Mouse (Mus musculus) cerebellum, adult 2 months (tissue): ENCODE data around the gene Erlec1. TPM values are rescaled to one million over a fixed set of nuclear protein-coding genes. Genes with fewer than 3 reads are reported as not detected.
A peak's percentile ranks its signal among the peaks of the same experiment; 100 is the strongest.

Experiments
- DNase-seq, 2 experiments: peaks; one replicate each; pipeline ENCODE4 v3.0.0; 2021
- H3K27ac ChIP-seq: fragments of 200-500 bp; 2 replicates; pipeline ENCODE4 v1.5.1; 2012; ENCODE audit warnings: low read length, control low read depth, inconsistent platforms; ENCODE audit not compliant: insufficient read depth
- H3K27me3 ChIP-seq: fragments of 200-500 bp; 2 replicates; pipeline ENCODE4 v1.6.1; 2012; ENCODE audit warnings: inconsistent platforms, mild to moderate bottlenecking, low read length, moderate library complexity; ENCODE audit not compliant: control insufficient read depth, insufficient read depth
- H3K4me1 ChIP-seq: fragments of 200-500 bp; 2 replicates; pipeline ENCODE4 v1.6.1; 2011; ENCODE audit warnings: low read length; ENCODE audit not compliant: control insufficient read depth, insufficient read depth
- H3K4me3 ChIP-seq: fragments of 200-500 bp; replicated peaks from 2 replicates; pipeline ENCODE3; 2011; ENCODE audit warnings: mild to moderate bottlenecking, low read depth, low read length, control low read depth; ENCODE audit not compliant: insufficient read depth
- CTCF ChIP-seq: fragments of 200-500 bp; IDR thresholded peaks from 2 replicates; pipeline ENCODE4 v1.5.1; 2011; ENCODE audit warnings: low read depth, mild to moderate bottlenecking, control low read depth, low read length, moderate library complexity, borderline replicate concordance; ENCODE audit not compliant: insufficient read depth
- POLR2A ChIP-seq: fragments of 200-500 bp; IDR thresholded peaks from 2 replicates; pipeline ENCODE4 v1.6.1; 2011; ENCODE audit warnings: low read length, control low read depth, borderline replicate concordance; ENCODE audit not compliant: insufficient read depth
- WGBS: fragments of 180-500 bp; shearing (Covaris S2); methylation state at CpG from one replicate; pipeline ENCODE4 v1.1.7; 2018; 5-methylcytosine and 5-hydroxymethylcytosine counted together
- polyA plus RNA-seq: library from polyadenylated mRNA; depleted of rRNA; stranded (reverse); fragments of >200 nt; gene quantifications from 2 replicates; pipeline ENCODE4 v1.2.3, GENCODE M21; 2012

Gene Erlec1
- polyA plus RNA-seq, 1 experiment, result 40.7 TPM

DNA sequence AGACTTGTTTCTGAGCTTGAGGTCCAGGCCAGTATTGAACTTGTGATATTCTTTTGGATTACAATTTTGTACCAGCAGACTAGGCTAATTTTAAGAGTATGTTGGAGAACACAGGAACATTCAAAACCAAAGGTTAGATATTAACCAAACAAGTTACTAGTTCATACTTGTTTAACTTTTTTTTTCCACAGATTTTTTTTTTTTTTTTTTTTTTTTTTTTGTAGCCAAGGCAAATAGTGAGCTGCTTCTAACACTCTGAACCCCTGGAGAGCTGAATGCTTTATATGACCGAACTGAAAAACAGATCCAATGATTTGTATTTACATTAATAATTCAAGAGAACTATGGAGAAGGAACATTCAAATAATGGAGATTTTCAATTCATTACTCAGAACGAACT lies 31.1 kb upstream of the Erlec1 start:
- Histone ChIP-seq H3K4me3 (no peak overlapping the region), H3K4me1 (peaks cover 3% of the 10 kb centered on the region; the same call in 1 of the 2 replicates), H3K27ac (no peak overlapping the region), H3K27me3 (no peaks in the 10 kb centered on the region)
- no peak for TF ChIP-seq CTCF
- no peak for TF ChIP-seq POLR2A
- WGBS, result 31% methylated on average over 2 of the region's 2 CpGs
- DNase-seq, result no peak

DNA sequence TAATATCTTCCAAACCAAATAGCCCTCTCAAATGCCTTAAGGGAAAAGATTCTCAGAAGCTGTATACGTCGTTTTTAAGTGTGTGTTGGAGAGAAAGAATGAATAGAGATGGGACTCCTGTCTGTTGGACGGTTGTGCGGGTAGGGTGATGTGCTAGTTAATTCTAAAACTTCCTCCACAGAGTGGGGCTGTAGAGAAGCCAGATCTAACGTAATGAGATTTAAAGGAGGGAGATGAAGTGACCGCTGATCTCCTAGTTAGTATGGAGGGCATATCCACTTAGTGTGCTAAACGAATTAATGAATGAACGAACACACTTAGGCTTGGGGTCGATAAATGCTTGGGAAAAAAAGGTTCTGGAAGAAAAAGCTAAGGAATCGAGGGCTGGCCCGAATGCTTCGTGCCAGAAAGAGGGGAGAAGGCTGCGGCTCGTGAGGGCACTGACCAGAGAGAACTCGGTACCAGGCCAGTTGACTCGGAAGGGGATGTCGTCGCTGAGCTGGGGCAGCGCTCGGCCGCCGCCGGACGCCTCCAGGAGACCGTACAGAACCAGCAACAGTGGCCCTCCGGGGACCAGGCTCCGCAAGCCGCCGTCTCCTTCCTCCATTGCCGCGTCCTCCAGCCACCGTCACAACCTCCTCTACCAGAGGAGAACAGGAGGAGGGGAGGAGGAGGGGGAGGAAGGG lies 523 bp downstream of the Erlec1 start:
- WGBS, result under 1% methylated on average over 31 of the region's 32 CpGs
- H3K4me3 ChIP-seq, result peak overlapping the region; percentile 88
- no peaks in the 10 kb centered on the region for H3K4me1 ChIP-seq
- H3K27ac ChIP-seq, result peak overlapping the region; percentile 86
- DNase-seq, result peak; percentile 61 to 75
- TF ChIP-seq CTCF (no peak), POLR2A (no peak)
- no peaks in the 10 kb centered on the region for H3K27me3 ChIP-seq

DNA sequence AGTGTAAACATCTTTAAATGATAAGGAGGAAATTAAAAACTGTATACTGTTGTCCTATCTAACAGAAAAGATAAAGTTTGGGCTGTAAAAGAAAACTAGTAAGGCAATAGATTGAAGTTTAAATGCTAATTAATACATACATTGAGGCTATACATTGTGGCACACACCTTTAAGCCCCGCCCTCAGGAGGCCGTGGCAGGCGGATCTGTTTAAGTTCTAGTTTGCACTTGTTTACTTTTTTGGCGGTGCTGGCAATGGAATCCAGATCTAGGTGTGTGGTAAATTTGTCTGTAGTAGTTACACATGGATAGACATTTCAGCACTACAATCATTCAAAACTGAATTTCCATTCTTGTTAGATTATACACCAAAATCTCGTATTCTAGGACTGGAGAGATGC lies 1.3 kb downstream of the Erlec1 start:
- no peak overlapping the region for H3K27ac ChIP-seq
- H3K4me1 ChIP-seq, result no peaks in the 10 kb centered on the region
- no peak overlapping the region for H3K4me3 ChIP-seq
- DNase-seq, result peak in 1 of 2 experiments; percentile 7
- 53% methylated on average over 5 of the region's 5 CpGs for WGBS
- TF ChIP-seq POLR2A (no peak), CTCF (no peak)
- no peaks in the 10 kb centered on the region for H3K27me3 ChIP-seq

DNA sequence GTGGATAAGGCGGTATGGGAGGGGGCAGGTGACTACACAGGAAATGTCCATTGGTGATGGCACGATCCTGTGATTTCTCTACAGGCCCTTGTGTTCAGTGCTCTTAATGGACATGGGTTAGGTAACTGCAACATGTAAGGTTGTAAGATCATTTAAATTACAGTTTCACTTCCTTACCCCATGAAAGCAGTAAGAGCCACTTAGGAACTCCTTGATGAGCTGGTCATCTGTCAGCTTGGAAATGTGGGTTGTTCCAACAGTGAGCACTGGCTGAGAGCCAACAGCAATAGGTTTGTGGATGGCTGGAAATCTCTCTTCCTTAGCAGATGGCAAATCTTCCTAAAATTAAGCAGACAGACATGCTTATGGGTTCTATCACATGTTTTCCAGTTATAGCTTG lies 10.6 kb downstream of the Erlec1 start:
- DNase-seq, result peak; percentile 77 to 89
- H3K4me3 ChIP-seq, result no peak overlapping the region
- WGBS, result 59% methylated on average over 2 of the region's 2 CpGs
- H3K27ac ChIP-seq, result no peak overlapping the region
- TF ChIP-seq CTCF, result no peak
- TF ChIP-seq POLR2A, result no peak
- no peaks in the 10 kb centered on the region for H3K27me3 ChIP-seq
- peaks cover 6% of the 10 kb centered on the region; the same call in 1 of the 2 replicates for H3K4me1 ChIP-seq

DNA sequence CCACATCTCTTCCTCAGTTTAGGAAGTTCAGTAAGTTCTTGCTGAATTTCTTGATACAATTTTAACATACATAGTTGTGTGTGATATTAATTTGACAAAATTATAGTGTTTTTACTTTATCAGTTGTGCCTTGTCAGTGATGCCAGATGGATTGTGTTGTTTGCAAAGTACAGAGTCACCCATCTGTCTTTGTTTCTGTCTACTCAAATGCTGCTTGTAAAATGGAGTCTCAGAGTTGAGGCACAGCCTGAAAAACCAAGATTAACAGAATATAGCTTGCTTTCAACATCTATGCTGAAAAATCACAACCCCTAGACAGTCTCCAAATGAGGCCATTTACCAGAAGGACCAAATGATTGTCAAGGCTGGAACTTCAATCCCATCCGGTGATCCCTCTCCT lies 25.6 kb downstream of the Erlec1 start:
- Histone ChIP-seq H3K4me1 (no peaks in the 10 kb centered on the region), H3K27me3 (no peaks in the 10 kb centered on the region), H3K4me3 (no peak overlapping the region), H3K27ac (no peak overlapping the region)
- WGBS, result 93% methylated on average over 1 of the region's 1 CpGs
- TF ChIP-seq POLR2A, result no peak
- DNase-seq, result no peak

DNA sequence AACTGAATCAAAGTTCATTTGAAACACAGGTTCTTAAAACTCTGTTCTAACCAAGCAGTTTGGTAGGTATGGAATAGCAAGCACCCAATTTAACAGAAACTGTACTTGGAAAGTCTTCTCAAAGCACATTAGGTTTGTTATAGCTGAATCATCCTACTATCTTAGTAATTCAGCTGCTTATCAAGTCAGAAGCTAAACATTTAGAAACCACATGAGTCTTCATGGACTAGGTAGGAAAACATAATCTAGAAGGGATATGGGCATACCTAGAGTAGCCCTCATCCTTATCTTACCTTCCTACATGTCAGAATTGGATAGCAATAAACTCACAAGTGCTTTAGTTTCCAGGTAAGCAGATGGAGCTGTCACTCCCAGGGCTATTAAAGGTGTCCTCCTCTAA lies 26.1 kb downstream of the Erlec1 start:
- no peak overlapping the region for H3K27ac ChIP-seq
- H3K4me1 ChIP-seq, result no peaks in the 10 kb centered on the region
- H3K4me3 ChIP-seq, result no peak overlapping the region
- DNase-seq, result no peak
- no peaks in the 10 kb centered on the region for H3K27me3 ChIP-seq
- TF ChIP-seq POLR2A (no peak), CTCF (no peak)

DNA sequence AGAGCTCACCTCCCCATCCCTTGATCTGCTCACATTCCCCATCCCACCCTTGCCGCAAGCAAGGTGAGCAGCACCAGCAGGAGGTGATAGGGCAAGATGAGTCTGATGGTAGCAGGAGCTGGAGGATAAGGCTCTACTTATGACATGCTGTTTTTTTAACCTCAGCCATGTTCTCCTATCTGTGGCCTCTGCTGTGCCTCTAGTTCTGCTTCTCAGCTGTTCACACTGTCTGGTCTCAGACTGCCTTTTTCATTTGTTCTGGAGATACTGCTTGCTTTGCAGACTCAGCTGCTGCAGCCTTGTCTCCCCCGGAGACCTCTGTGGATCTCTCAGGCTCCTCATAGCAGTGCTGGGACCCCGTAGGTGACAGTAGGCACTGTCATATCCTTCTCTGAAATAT lies 30.9 kb downstream of the Erlec1 start:
- DNase-seq, result no peak
- 94% methylated on average over 3 of the region's 3 CpGs for WGBS
- TF ChIP-seq POLR2A, result no peak
- TF ChIP-seq CTCF, result no peak
- Histone ChIP-seq H3K27ac (no peak overlapping the region), H3K4me1 (no peaks in the 10 kb centered on the region), H3K27me3 (no peaks in the 10 kb centered on the region), H3K4me3 (no peak overlapping the region)

DNA sequence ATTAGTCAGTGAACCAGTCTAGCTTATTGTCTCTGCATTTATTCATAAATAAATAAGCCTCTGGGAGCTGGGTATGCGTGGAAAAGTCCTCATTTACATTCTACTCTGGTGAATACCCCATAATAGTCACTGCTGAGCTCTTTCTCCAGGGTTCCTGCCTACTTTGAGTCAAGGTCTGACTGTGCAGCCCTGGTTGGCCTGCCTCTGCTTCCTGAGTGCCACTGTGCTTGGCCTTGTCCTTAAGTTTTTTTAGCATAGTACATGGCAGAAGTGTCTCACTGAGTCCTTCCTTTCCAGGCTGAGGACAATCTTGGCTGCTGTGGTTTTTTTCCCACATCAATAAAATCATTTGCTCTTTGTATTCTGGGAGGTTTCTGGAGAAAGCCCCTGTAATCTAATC lies 33.5 kb downstream of the Erlec1 start:
- H3K4me3 ChIP-seq, result no peak overlapping the region
- TF ChIP-seq POLR2A, result no peak
- 61% methylated on average over 1 of the region's 1 CpGs for WGBS
- DNase-seq, result no peak
- H3K27ac ChIP-seq, result no peak overlapping the region
- H3K27me3 ChIP-seq, result no peaks in the 10 kb centered on the region
- no peaks in the 10 kb centered on the region for H3K4me1 ChIP-seq

DNA sequence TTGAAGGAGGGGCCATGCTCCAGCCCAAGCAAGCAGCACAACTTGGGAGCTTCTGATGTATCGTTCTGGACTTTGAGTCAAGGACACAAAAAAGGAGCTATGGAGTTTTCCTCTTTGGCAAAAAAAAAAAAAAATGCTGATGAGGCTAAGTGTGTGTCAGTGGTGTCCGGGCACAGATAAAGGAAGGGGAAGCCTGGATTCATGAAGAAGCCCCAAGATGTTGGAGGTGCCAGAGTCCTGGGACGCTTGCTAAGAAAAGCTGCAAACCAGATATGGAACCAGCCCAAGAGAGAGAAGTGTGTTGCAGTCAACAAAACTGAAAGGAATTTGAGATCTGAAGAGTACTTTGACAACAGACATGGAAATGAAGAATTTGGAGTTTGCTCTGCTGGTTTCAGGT lies 41.8 kb downstream of the Erlec1 start:
- no peak overlapping the region for H3K4me3 ChIP-seq
- 97% methylated on average over 3 of the region's 3 CpGs for WGBS
- no peaks in the 10 kb centered on the region for H3K27me3 ChIP-seq
- DNase-seq, result no peak
- H3K27ac ChIP-seq, result no peak overlapping the region
- TF ChIP-seq POLR2A (no peak), CTCF (no peak)
- H3K4me1 ChIP-seq, result no peaks in the 10 kb centered on the region
